Mouse (Mus musculus) heart, adult 11 months (tissue): ENCODE results near the gene Foxp1.

Source experiments
- DNase-seq: peaks from one replicate; pipeline ENCODE4 v3.0.0; 2022

Gene Foxp1

GRCm38 (mm10) chr6:99320444-99320843 lies 202.1 kb downstream of the Foxp1 start:
- no peak for DNase-seq

GRCm38 (mm10) chr6:99319415-99320405 lies 202.8 kb downstream of the Foxp1 start:
- no peak for DNase-seq

- no peak for DNase-seq
Measured at GRCm38 (mm10) chr6:99314746-99315145, 207.8 kb downstream of the Foxp1 start.

- no peak for DNase-seq
Measured at GRCm38 (mm10) chr6:99310529-99310928, 212.0 kb downstream of the Foxp1 start.

- DNase-seq = no peak
Measured at GRCm38 (mm10) chr6:99310171-99310500, 212.4 kb downstream of the Foxp1 start.

- DNase-seq = no peak
Measured at GRCm38 (mm10) chr6:99309466-99310170, 212.9 kb downstream of the Foxp1 start.

GRCm38 (mm10) chr6:99305751-99306150 lies 216.8 kb downstream of the Foxp1 start:
- DNase-seq = peak; percentile 62

- peak; percentile 62 for DNase-seq
Measured at GRCm38 (mm10) chr6:99305236-99305635, 217.3 kb downstream of the Foxp1 start.

GRCm38 (mm10) chr6:99302662-99303435 lies 219.7 kb downstream of the Foxp1 start:
- peak; percentile 84 for DNase-seq

- peak; percentile 77 for DNase-seq
Measured at GRCm38 (mm10) chr6:99301923-99302322, 220.6 kb downstream of the Foxp1 start.

GRCm38 (mm10) chr6:99300235-99300634 lies 222.3 kb downstream of the Foxp1 start:
- DNase-seq = no peak

- no peak for DNase-seq
Measured at GRCm38 (mm10) chr6:99299196-99299595, 223.3 kb downstream of the Foxp1 start.

- DNase-seq = no peak
Measured at GRCm38 (mm10) chr6:99297535-99297934, 225.0 kb downstream of the Foxp1 start.

- DNase-seq = peak; percentile 91
Measured at GRCm38 (mm10) chr6:99295495-99295894, 227.0 kb downstream of the Foxp1 start.

GRCm38 (mm10) chr6:99289220-99289619 lies 233.3 kb downstream of the Foxp1 start:
- no peak for DNase-seq

GRCm38 (mm10) chr6:99285026-99285425 lies 237.5 kb downstream of the Foxp1 start:
- no peak for DNase-seq

GRCm38 (mm10) chr6:99284019-99284418 lies 238.5 kb downstream of the Foxp1 start:
- no peak for DNase-seq

- DNase-seq = no peak
Measured at GRCm38 (mm10) chr6:99282866-99283657, 239.5 kb downstream of the Foxp1 start.

- DNase-seq = no peak
Measured at GRCm38 (mm10) chr6:99281433-99281832, 241.1 kb downstream of the Foxp1 start.

- DNase-seq = no peak
Measured at GRCm38 (mm10) chr6:99280619-99281018, 241.9 kb downstream of the Foxp1 start.

- no peak for DNase-seq
Measured at GRCm38 (mm10) chr6:99277251-99277650, 245.3 kb downstream of the Foxp1 start.

- DNase-seq = no peak
Measured at GRCm38 (mm10) chr6:99276297-99276653, 246.2 kb downstream of the Foxp1 start.
